Mouse (Mus musculus): ENCODE measurements around the gene Ksr2. TPM values are rescaled to one million over a fixed set of nuclear protein-coding genes. Genes with fewer than 3 reads are reported as not detected.

Gene Ksr2
- polyA plus RNA-seq, 1 experiment, result 0.03 TPM

DNA sequence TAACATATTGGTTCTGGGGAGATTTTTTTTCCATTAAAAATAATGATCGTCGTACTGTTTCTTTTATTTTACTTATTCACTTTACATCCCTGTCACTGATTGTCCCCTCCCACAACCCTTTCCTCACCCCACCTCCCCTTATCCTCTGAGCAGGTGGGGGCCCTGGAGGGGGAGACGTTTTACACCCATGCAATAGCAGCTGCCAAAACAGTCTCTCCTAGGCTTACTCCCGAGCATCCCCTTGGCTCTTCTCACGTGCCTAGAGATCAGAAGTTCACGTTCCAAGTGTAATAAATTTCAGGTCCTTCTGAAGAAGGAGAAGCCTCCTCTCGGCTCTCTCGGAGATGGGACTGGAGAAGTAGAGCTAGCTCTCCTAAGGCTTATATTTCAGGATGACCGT, 387.0 kb downstream of the Ksr2 start:
- H3K36me3 ChIP-seq (replicated peaks; ENCODE audit: low read length), result no peaks in the 10 kb centered on the region
- TF ChIP-seq GATA1 (IDR thresholded peaks at IDR 0.05; ENCODE audit: borderline replicate concordance, low read length), result no peak
- no peak for TF ChIP-seq FLI1 (IDR thresholded peaks at IDR 0.05; ENCODE audit: low read length)
- H3K27me3 ChIP-seq (replicated peaks), result no peaks in the 10 kb centered on the region
- H3K4me1 ChIP-seq, result no peaks in the 10 kb centered on the region
- no peak overlapping the region for H3K4me3 ChIP-seq (replicated peaks)
- H3K9me3 ChIP-seq, result no peaks in the 10 kb centered on the region

DNA sequence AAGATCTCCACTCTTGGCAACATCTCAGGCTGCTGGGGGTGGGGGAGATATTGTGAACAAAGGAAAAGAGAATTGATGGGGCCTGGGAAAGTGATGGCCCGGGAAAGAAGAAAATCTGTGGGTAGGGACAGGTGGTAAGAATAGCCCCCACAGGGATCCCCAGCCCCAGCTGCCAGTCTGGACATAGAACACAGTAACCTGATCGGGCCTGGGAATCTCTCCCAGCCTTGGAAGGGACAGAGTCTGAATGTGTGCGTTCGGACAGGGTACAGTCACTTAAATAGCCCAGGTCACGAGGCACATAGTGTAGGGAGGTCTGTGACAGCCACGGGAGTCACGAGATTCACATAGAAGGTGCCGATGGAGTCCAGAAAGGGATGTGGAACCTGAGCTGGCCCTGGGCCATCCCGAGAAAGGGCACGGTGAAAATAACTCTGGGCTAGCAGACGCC, 388.3 kb downstream of the Ksr2 start:
- TF ChIP-seq FLI1 (IDR thresholded peaks at IDR 0.05; ENCODE audit: low read length) (no peak), GATA1 (IDR thresholded peaks at IDR 0.05; ENCODE audit: borderline replicate concordance, low read length) (no peak)
- Histone ChIP-seq H3K27me3 (replicated peaks) (no peaks in the 10 kb centered on the region), H3K4me1 (no peaks in the 10 kb centered on the region), H3K36me3 (replicated peaks; ENCODE audit: low read length) (no peaks in the 10 kb centered on the region), H3K4me3 (replicated peaks) (no peak overlapping the region), H3K9me3 (no peaks in the 10 kb centered on the region)

DNA sequence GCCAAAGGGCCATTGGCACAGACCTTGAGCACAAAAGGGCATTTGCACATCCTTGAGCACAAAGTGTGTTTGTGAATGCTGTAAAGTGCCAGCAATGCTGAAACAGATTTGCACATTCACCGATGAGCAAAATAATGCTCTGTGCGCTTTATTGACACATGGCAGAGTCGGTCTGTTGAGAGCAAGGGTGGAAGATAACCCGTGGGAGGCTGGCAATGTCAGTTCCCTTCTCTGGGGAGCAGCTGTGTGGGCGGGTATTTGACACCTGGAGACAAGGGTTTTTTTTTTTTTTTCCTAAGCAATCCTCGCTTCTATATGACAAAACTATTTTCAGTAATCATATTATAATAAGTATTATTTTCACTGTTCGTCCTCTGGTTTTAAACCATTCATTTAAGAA, 389.8 kb downstream of the Ksr2 start:
- H3K4me1 ChIP-seq, result no peaks in the 10 kb centered on the region
- H3K27me3 ChIP-seq (replicated peaks), result no peaks in the 10 kb centered on the region
- no peak overlapping the region for H3K4me3 ChIP-seq (replicated peaks)
- H3K36me3 ChIP-seq (replicated peaks; ENCODE audit: low read length), result no peaks in the 10 kb centered on the region
- no peaks in the 10 kb centered on the region for H3K9me3 ChIP-seq
- no peak for TF ChIP-seq FLI1 (IDR thresholded peaks at IDR 0.05; ENCODE audit: low read length)
- TF ChIP-seq GATA1 (IDR thresholded peaks at IDR 0.05; ENCODE audit: borderline replicate concordance, low read length), result no peak

DNA sequence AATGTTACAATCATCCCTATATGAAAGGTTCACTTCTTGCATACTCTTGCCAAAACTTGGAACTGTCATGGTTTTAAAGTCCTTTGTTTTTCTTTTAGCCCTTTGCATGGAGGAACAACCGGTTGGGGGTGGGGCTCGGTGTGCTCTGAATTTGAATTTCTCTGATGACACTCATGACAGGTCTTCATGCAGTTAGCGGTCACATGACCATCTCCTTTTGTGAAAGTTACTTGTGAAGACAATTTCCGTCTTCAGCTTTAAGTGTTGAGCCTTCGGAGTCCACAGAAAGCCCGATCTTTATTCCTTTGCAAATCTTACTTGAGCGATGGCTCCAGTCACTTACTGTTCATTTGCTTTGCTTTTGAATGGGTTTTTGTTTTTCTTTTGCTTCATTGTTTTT, 397.1 kb downstream of the Ksr2 start:
- no peaks in the 10 kb centered on the region for H3K27me3 ChIP-seq (replicated peaks)
- no peaks in the 10 kb centered on the region for H3K4me1 ChIP-seq
- H3K4me3 ChIP-seq (replicated peaks), result no peak overlapping the region
- TF ChIP-seq FLI1 (IDR thresholded peaks at IDR 0.05; ENCODE audit: low read length) (no peak), GATA1 (IDR thresholded peaks at IDR 0.05; ENCODE audit: borderline replicate concordance, low read length) (no peak)
- no peaks in the 10 kb centered on the region for H3K36me3 ChIP-seq (replicated peaks; ENCODE audit: low read length)
- peaks cover 4% of the 10 kb centered on the region; the same call in 1 of the 2 replicates for H3K9me3 ChIP-seq

DNA sequence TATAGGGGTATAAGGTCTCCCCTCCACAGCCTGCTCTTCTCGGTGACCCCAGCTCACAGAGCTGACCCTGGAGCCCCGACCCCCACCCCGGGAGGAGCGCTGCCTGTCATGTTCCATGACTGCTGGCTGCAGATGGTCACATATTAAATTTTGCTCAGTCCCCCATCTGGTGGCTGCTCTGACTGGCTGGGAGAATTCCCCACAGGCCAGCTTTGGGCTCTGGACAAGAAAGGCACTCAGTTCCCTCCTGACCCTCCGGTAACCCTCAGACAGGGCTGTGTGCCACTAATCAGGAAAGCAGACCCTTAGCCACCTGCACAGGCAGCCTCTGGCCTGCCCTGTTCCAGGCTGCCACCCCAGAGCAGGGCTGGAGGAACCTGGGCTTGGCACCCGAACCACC, 405.0 kb downstream of the Ksr2 start:
- Histone ChIP-seq H3K4me1 (no peaks in the 10 kb centered on the region), H3K27me3 (replicated peaks) (peaks cover 2% of the 10 kb centered on the region), H3K4me3 (replicated peaks) (no peak overlapping the region), H3K9me3 (no peaks in the 10 kb centered on the region), H3K36me3 (replicated peaks; ENCODE audit: low read length) (no peaks in the 10 kb centered on the region)
- TF ChIP-seq GATA1 (IDR thresholded peaks at IDR 0.05; ENCODE audit: borderline replicate concordance, low read length) (no peak), FLI1 (IDR thresholded peaks at IDR 0.05; ENCODE audit: low read length) (no peak)

DNA sequence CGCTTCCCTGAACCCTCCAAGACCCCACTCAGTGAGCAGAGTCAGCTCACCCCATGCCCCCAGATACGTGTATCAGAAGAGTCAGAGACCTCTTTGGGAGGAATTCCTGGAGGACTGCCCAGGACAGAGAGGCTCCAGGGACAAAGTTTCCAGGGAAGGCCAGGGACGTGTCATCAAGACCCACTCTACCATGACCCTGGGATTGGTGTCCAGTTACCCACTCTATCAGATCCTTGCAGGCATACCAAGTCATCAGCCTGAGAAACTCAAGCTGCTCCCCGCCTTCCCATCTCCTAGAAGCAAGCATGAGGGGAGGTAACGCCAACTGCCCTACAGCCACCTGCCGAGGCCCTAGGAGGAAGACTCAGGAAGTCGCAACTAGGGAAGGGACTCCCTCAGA, 406.6 kb downstream of the Ksr2 start:
- peaks cover 2% of the 10 kb centered on the region for H3K27me3 ChIP-seq (replicated peaks)
- no peak overlapping the region for H3K4me3 ChIP-seq (replicated peaks)
- TF ChIP-seq FLI1 (IDR thresholded peaks at IDR 0.05; ENCODE audit: low read length) (no peak), GATA1 (IDR thresholded peaks at IDR 0.05; ENCODE audit: borderline replicate concordance, low read length) (no peak)
- no peaks in the 10 kb centered on the region for H3K36me3 ChIP-seq (replicated peaks; ENCODE audit: low read length)
- no peaks in the 10 kb centered on the region for H3K9me3 ChIP-seq
- no peaks in the 10 kb centered on the region for H3K4me1 ChIP-seq

DNA sequence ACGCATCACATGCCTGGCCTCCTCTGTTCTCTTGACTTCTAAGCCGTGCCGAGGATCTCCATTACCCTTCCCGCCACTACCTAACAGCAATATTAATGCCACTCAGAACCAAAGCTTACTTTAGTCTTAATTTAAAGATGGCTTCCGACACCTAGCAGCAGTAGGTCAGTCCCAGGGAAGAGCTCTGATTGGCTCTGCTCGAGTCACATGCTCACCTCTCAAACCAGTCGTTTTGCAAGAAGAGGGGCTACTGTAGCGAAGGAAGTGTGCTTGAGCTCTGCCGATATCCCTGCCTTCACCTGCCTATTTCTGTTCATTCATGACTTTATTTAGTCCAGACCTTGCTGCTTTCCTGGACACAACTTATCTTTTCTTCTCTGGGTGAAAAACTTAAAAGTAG, 410.0 kb downstream of the Ksr2 start:
- peaks cover 2% of the 10 kb centered on the region for H3K27me3 ChIP-seq (replicated peaks)
- no peak for TF ChIP-seq FLI1 (IDR thresholded peaks at IDR 0.05; ENCODE audit: low read length)
- TF ChIP-seq GATA1 (IDR thresholded peaks at IDR 0.05; ENCODE audit: borderline replicate concordance, low read length), result no peak

DNA sequence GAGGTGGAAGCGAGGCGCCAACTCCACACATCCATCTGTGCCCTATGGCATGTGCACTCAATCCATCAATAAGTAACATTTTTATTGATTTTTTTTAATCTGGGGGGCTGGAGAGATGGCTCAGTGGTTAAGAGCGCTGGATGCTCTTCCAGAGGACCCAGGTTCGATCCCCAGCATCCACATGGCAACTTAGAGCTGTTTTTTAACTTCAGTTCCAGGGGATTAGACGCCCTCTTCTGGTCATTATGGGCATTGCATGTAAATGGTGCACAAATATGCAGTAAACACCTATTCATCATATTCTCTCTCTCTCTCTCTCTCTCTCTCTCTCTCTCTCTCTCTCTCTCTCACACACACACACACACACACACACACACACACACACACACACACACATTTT, 410.7 kb downstream of the Ksr2 start:
- Histone ChIP-seq H3K9me3 (no peaks in the 10 kb centered on the region), H3K4me3 (replicated peaks) (no peak overlapping the region), H3K4me1 (no peaks in the 10 kb centered on the region), H3K27me3 (replicated peaks) (no peaks in the 10 kb centered on the region), H3K36me3 (replicated peaks; ENCODE audit: low read length) (no peaks in the 10 kb centered on the region)
- TF ChIP-seq GATA1 (IDR thresholded peaks at IDR 0.05; ENCODE audit: borderline replicate concordance, low read length), result no peak
- TF ChIP-seq FLI1 (IDR thresholded peaks at IDR 0.05; ENCODE audit: low read length), result no peak

More for the DNA sequence above, 410.0 kb downstream of the Ksr2 start:
- Histone ChIP-seq H3K9me3 (no peaks in the 10 kb centered on the region), H3K4me3 (replicated peaks) (no peak overlapping the region), H3K4me1 (no peaks in the 10 kb centered on the region), H3K36me3 (replicated peaks; ENCODE audit: low read length) (no peaks in the 10 kb centered on the region)

Other genes starting within 250 kb of the Ksr2 start
- 298 and 687 TPM in 2 replicates for gene Pebp1, start 126.4 kb upstream of the Ksr2 start, polyA plus RNA-seq (2012; ENCODE audit: insufficient read depth, low replicate concordance)
- gene Vsig10, start 94.9 kb upstream of the Ksr2 start, polyA plus RNA-seq (2012; ENCODE audit: insufficient read depth, low replicate concordance), result 0.23 TPM in 1 of 2 replicates, not detected in the other
- gene Wsb2, start 56.7 kb upstream of the Ksr2 start, polyA plus RNA-seq (2012; ENCODE audit: insufficient read depth, low replicate concordance), result 7.5 and 29.6 TPM in 2 replicates
- gene Rfc5, start 25.0 kb upstream of the Ksr2 start, polyA plus RNA-seq (2012; ENCODE audit: insufficient read depth, low replicate concordance), result 23.5 and 42.8 TPM in 2 replicates